Mouse (Mus musculus): Measurements from ENCODE around the gene Hist1h2aa. TPM values are rescaled to one million over a fixed set of nuclear protein-coding genes. Genes with fewer than 3 reads are reported as not detected.

Gene Hist1h2aa
- total RNA-seq, 2 experiments from 2014 or later: not detected

DNA sequence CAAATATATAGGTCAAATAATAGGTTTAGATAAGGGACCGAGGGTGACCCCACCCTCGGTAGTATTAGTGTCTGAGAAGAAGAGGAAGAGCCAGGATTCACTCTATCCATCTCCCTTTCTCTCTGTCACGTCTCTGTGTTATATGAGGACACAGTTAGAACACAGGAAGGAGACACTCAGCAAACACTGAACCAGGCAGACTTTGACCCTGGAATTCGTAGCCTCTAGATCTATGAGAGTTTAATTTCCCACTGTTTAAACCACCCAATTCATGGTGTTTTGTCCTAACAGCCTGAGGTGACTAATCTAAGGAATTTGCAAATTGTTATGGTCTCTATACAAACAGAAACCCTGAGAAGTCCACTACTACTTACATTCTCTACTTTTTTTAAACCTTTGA is 16.6 kb upstream of the Hist1h2aa start:
- no peak overlapping the region for H3K4me3 ChIP-seq
- H3K27ac ChIP-seq: no peak overlapping the region
- TF ChIP-seq CTCF (conservative IDR thresholded peaks at IDR 0.05): no peak
- DNase-seq (ENCODE audit: low spot score in 2 of 2): no peak

DNA sequence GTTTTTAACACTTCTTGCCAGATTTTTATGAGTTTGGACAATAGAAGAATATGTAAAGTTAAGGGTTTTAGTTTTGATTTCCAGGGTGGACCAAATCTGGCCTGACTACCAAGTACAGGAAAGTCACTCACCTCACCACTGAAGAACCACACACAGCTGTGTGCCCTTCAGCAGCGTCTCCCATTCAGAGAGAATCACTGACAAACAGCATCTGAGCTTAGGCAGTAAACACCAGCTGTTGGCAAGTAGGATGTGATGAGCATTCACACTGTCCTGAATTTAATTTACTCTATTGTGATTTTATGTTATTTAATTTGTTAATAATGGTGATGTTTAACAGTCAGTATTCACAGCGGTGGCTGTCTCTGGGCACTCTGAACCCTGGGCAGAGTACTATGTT is 8.5 kb upstream of the Hist1h2aa start:
- Histone ChIP-seq H3K4me3 (no peak overlapping the region), H3K27ac (no peak overlapping the region)
- DNase-seq (ENCODE audit: low spot score in 2 of 2): no peak
- no peak for TF ChIP-seq CTCF (conservative IDR thresholded peaks at IDR 0.05)

DNA sequence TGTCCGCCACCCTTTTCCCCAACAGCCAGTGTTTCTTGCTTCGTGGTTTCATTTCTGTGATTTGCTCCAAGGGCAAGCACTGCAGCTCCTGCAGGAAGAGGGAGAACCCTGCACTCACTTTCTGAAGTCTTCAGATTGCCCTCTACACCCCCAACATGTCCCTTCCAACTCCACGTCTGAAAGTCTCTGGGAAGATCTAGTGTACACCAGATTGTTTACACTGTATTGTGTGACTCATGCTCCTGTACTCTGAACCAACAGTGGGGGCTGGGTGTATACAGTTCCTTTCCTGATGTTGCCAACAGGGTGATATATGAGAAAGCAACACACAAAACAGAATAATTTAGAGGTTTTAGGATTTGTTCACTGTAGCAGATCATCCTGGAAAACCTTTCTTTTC is 5.6 kb upstream of the Hist1h2aa start:
- TF ChIP-seq CTCF (conservative IDR thresholded peaks at IDR 0.05): no peak
- Histone ChIP-seq H3K27ac (no peak overlapping the region), H3K4me3 (no peak overlapping the region)
- no peak for DNase-seq (ENCODE audit: low spot score in 2 of 2)

DNA sequence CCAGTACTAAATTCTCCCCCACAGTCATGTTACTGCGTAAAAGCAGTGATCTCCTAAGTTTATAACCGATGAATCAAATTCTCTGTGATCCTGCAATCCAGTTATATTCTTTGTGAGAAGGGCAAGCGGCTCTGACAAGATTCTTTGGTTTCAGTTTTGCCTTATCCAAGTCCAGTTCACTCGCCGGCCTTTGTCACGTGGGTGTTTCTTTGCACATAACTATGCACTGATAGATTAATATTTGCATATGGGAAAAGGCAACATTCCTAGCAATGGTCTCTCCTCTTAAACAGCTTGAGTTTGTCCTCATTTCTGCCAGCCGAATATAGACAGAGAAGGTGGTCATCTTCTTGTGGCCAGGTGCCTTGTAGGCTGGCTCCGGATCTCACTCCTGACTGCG is 3.8 kb upstream of the Hist1h2aa start:
- H3K27ac ChIP-seq: no peak overlapping the region
- no peak overlapping the region for H3K4me3 ChIP-seq
- TF ChIP-seq CTCF (conservative IDR thresholded peaks at IDR 0.05): no peak
- DNase-seq (ENCODE audit: low spot score in 2 of 2): no peak

DNA sequence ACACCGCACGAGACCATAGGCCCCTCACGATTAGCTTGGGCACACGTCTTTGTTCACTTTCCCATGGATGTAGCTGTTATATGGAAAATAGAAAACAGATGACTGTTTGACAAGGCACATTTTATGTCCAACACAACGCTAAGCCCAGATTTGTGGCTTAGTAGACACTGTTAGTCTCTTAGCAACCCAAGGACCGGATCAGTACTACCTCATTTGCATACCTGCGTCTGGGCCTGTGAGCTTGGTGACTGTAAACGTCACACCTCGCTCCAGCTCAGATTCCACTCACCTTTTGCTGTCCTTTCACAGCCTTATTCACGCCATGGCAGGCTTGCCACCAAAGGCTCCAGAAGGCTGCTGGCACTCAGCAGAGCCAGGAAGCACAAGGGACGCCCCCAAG is 3.4 kb upstream of the Hist1h2aa start:
- DNase-seq (ENCODE audit: low spot score in 2 of 2): no peak
- no peak for TF ChIP-seq CTCF (conservative IDR thresholded peaks at IDR 0.05)
- Histone ChIP-seq H3K27ac (no peak overlapping the region), H3K4me3 (no peak overlapping the region)

DNA sequence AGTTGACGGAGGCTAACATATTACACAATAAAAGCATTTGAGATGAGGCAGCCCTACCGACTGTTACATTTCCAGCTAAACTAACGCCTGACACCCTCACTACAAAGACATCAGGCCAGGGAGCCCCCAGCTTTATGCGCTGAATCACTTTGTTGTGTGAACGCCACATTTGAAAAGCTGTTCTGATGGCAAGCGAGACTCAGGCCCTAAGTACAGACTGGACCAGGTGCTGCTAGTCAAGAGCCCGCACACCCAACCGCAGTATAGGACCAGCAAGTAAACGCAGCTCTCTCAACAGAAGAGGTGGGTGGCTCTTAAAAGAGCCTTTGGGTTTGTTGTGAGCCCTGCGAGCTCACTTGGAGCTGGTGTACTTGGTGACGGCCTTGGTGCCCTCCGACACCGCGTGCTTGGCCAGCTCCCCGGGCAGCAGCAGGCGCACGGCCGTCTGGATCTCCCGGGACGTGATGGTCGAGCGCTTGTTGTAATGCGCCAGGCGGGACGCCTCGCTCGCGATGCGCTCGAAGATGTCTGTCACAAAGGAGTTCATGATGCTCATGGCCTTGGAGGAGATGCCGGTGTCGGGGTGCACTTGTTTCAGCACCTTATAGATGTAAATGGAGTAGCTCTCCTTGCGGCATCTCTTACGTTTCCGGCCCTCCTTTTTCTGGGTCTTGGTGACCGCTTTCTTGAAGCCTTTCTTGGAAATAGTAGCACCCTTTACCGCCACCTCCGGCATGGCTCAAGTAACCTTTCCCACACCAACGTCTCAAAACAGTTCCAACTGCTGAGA is 646 bp upstream of the Hist1h2aa start, which contains the start of gene Hist1h2ba:
Hist1h2ba (minus strand) TSS at position 736 of the 790 bp plus-strand sequence.
- no peak for TF ChIP-seq CTCF (conservative IDR thresholded peaks at IDR 0.05)
- Histone ChIP-seq H3K27ac (no peak within 1 kb of the TSS), H3K4me3 (no peak within 1 kb of the TSS)
- no peak for DNase-seq (ENCODE audit: low spot score in 2 of 2)

DNA sequence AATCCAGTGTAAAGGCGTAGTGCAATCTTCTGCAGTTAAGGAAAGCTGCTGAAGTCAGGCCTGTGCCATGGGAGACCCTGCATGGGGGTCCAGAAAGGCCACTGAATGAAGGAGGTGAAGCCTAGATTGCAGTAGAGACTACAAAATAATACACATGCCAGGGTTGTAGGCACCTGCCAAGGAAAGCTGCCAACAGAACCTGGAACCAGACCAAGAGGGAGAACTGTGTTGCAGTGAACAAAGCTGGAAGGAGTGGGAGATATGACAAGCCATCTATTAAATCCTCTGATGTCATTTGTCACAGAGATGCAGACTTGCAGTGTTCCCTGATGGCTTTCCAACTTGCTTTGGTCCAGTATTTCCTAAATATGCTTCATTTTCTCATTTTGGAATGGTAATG is 4.4 kb downstream of the Hist1h2aa start:
- no peak for TF ChIP-seq CTCF (conservative IDR thresholded peaks at IDR 0.05)
- no peak for DNase-seq (ENCODE audit: low spot score in 2 of 2)
- H3K27ac ChIP-seq: no peak overlapping the region
- H3K4me3 ChIP-seq: no peak overlapping the region

DNA sequence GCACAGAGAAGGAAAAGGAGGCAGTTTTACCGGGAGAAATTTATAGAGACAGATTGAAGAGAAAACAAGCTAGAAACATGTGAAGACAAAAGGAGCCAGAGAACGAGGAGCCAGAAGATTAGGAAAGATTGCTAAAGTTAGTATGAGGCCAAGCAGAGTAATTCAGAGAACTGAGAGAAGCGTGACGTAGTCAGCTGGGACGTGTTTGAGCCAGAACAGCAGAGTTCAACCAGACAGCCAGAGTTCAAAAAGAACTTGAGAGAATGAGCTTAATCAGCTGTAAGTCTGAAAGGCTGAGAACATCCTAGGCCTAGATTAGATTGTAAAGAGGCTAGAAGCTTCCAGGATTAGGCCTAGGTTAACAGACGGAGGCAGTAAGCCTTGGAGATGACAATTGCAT is 6.0 kb downstream of the Hist1h2aa start:
- Histone ChIP-seq H3K4me3 (no peak overlapping the region), H3K27ac (no peak overlapping the region)
- DNase-seq (ENCODE audit: low spot score in 2 of 2): no peak
- TF ChIP-seq CTCF (conservative IDR thresholded peaks at IDR 0.05): no peak

DNA sequence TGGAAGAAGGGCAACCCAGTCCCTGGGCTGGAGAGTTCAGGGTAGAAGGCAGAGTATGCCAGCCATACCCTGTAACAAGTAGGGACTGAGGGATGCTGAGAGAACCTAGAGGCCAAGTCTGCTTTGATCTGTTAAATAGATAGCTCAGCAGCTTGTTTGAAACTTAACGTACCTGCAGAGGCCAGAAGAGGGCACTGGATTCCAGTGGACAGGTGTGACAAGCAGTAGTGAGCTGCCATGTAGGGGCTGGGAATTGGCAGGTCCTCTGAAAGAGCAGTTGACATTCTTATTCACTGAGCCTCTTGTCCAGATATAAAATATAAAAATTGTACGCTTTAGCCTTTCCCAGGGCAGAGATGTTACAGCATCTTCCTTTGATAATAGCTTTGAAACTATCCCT is 8.6 kb downstream of the Hist1h2aa start:
- Histone ChIP-seq H3K4me3 (no peak overlapping the region), H3K27ac (no peak overlapping the region)
- no peak for DNase-seq (ENCODE audit: low spot score in 2 of 2)
- TF ChIP-seq CTCF (conservative IDR thresholded peaks at IDR 0.05): peak; percentile 17; the same call in 1 of the 2 replicates

DNA sequence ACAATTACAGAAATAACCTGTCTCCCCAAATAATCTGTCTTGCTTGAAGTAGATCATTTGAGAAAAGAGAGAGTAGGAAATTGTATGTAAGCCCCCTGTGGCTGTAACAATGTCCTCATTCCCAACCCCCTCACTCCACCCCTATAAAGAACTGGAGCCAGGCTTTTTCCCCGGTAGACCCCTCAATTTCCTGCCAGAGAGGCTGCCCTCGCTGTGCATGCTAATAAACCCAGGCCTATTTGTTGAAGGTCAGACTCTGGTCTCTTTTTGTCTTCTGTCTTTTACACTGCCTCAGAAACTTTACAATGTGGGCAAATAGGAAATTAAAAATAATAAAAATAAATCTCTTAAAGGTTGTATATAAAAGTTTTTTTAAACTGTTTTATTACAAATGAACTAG is 12.0 kb downstream of the Hist1h2aa start:
- DNase-seq (ENCODE audit: low spot score in 2 of 2): no peak
- no peak for TF ChIP-seq CTCF (conservative IDR thresholded peaks at IDR 0.05)
- Histone ChIP-seq H3K4me3 (no peak overlapping the region), H3K27ac (no peak overlapping the region)

DNA sequence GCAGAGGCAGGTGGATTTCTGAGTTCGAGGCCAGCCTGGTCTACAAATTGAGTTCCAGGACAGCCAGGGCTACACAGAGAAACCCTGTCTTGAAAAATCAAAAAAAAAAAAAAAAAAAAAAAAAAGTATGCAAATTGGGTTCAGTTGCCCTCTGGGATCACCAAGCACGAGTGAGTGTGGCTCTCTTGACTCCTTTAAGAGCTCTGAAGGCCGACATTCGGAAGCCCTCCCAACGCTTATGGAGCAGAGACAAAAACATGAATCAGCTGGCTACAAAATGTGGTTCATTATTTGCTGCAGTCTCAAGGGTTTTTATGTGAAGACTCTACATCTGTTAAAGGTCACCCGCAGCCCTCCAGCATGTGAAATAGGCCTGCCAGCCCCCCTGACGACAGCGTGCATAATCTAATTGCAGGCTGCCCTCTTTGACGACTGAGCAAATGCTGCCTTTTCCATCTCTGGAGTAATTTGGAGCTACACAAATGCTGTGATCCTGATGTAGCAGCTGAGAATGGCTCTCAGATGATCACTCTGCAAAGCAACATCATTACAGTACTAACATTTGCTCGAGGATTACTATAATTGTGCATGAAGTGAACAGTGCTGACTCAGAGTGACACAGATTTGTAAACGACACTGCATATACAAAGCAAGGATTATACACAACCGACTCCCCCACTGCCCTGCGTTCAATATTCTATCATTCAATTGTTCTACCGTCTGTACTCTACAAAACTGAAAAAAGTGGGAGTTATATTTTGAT is 15.4 kb downstream of the Hist1h2aa start:
- no peak overlapping the region for H3K27ac ChIP-seq
- no peak for TF ChIP-seq CTCF (conservative IDR thresholded peaks at IDR 0.05)
- H3K4me3 ChIP-seq: no peak overlapping the region
- no peak for DNase-seq (ENCODE audit: low spot score in 2 of 2)

DNA sequence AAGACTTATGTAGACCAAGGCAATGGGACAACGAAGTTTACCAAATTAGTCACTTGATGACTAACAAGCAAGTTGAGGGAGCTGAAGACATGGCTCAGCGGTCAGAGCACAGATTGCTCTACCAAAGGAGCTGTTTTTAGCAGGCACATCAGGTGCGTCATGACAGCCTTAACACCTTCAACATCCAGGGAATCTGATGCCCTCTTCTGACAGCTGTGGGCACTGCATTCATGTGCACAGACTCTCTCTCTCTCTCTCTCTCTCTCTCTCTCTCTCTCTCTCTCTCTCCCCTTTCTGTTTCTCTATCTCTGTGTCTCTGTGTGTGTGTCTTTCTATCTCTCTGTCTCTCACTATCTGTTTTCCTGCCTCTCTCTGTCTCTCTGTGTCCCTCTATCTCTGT is 16.7 kb downstream of the Hist1h2aa start:
- Histone ChIP-seq H3K27ac (no peak overlapping the region), H3K4me3 (no peak overlapping the region)
- DNase-seq (ENCODE audit: low spot score in 2 of 2): no peak
- peak; percentile 54 for TF ChIP-seq CTCF (conservative IDR thresholded peaks at IDR 0.05)

DNA sequence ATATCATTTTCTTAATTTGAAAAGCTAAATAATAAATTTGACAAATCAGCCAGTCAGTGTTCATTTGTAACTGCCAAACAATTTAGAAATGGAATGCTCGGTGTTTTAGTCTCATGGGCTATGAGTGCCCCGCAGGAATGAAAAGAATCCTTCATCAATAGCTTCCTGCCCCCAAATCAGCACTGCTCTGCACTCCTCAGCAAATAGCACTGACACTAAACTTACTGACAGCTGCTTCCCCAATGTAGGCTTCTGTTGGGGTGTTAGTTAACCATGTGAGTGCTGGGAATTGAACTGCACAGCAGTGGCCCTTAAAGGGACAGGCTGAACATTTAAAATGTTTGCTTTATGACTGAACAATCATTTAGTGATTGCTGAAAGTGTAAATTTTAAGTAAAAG is 25.5 kb downstream of the Hist1h2aa start:
- DNase-seq (ENCODE audit: low spot score in 2 of 2): no peak
- Histone ChIP-seq H3K4me3 (no peak overlapping the region), H3K27ac (no peak overlapping the region)
- TF ChIP-seq CTCF (conservative IDR thresholded peaks at IDR 0.05): no peak

DNA sequence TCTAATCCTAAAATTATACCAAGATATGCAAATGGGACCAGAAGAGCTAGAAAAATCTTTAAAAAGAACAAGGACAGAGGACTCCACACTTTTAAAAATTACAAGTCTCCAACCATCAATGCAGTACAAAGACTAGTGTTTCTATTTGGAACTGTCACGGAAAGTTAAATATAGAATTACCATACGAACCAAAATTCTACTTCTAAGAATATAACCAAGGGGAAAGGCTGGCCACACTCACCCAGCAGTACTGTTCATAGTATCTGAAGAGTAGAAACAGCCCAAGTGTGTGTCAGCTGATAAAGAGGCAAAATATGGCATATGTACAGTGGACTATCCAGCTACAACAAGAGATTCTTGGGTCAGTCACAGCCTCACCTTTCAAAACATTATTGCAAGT is 30.6 kb downstream of the Hist1h2aa start:
- Histone ChIP-seq H3K27ac (no peak overlapping the region), H3K4me3 (no peak overlapping the region)
- TF ChIP-seq CTCF (conservative IDR thresholded peaks at IDR 0.05): no peak
- no peak for DNase-seq (ENCODE audit: low spot score in 2 of 2)
